Mouse (Mus musculus): ENCODE results near the gene Tmem273. TPM values are rescaled to one million over a fixed set of nuclear protein-coding genes. Genes with fewer than 3 reads are reported as not detected.

The Tmem273 gene
- polyA plus RNA-seq, 1 experiment from 2014 or later = 0.26 TPM

- 80% methylated on average over 4 of the region's 4 CpGs for WGBS
- Histone ChIP-seq H3K9me3 (no peaks in the 10 kb centered on the region), H3K27ac (no peak overlapping the region), H3K4me1 (no peaks in the 10 kb centered on the region), H3K36me3 (no peaks in the 10 kb centered on the region), H3K27me3 (no peaks in the 10 kb centered on the region), H3K4me3 (no peak overlapping the region), H3K4me2 (replicated peaks) (no peak overlapping the region), H3K9ac (no peak overlapping the region)
- ATAC-seq (ENCODE audit: insufficient number of reproducible peaks, insufficient read depth, low FRiP score, low TSS enrichment) = no peak
Observed at GRCm38 (mm10) chr14:32782866-32783265, 2.9 kb upstream of the Tmem273 start.

DNA sequence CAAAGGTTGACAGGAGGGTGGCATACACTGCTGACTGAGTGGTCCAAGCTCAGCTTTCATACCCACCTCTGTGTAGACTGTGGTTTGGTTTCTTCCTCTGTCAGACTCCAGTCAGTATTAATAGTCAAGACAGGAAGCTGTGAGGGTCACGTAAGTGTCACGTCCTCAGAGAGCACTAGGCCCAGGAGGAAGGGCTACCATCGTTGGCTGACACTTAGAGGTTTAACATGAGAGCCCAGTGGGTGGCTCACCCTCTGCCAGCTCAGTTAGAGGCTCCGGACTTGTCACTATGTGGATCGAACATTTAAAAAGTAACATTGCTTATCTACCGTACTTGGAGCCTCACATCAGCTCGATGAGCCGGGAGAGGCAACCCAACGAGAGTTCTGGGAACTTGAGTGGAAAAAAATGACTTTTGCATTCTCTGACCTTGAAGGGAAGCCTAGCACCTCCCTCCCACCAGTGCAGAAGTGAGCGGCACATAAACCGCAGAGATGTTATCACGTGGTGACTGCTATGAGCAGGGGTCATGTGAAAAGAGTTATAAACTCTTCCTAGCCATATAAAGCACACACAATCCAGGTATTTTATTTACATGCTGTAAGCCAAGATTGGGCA is 1.5 kb upstream of the Tmem273 start:
- Histone ChIP-seq H3K9ac (no peak overlapping the region), H3K4me3 (no peak overlapping the region), H3K27ac (no peak overlapping the region), H3K36me3 (no peaks in the 10 kb centered on the region), H3K27me3 (no peaks in the 10 kb centered on the region), H3K4me1 (no peaks in the 10 kb centered on the region), H3K4me2 (replicated peaks) (no peak overlapping the region), H3K9me3 (no peaks in the 10 kb centered on the region)
- 73% methylated on average over 12 of the region's 12 CpGs for WGBS
- no peak for ATAC-seq (ENCODE audit: insufficient number of reproducible peaks, insufficient read depth, low FRiP score, low TSS enrichment)

DNA sequence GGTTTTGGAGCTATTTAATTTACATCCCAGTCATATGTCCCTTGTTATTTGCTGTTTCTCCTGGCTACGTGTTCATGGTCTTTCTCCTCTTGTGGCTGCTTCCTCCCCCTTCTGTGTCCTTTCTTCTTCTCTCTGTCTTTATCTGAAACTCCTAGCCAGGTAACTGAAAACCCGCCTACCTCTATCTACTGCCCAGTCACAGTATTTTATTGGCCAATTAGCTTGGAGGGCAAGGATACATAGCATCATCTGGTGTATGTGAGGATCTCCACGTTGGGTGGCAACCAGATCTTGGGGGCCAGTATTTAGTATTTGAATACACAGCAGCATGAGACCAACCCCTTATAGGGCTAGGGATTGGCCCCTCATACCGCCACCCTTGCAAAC is 1.0 kb upstream of the Tmem273 start:
- no peak for ATAC-seq (ENCODE audit: insufficient number of reproducible peaks, insufficient read depth, low FRiP score, low TSS enrichment)
- Histone ChIP-seq H3K4me1 (no peaks in the 10 kb centered on the region), H3K9ac (no peak overlapping the region), H3K4me3 (no peak overlapping the region), H3K36me3 (no peaks in the 10 kb centered on the region), H3K27me3 (no peaks in the 10 kb centered on the region), H3K9me3 (no peaks in the 10 kb centered on the region), H3K4me2 (replicated peaks) (no peak overlapping the region), H3K27ac (no peak overlapping the region)
- 82% methylated on average over 4 of the region's 4 CpGs for WGBS

GRCm38 (mm10) chr14:32787691-32788090 is 1.9 kb downstream of the Tmem273 start:
- H3K27ac ChIP-seq = no peak overlapping the region
- H3K9me3 ChIP-seq = no peaks in the 10 kb centered on the region
- 55% methylated on average over 5 of the region's 5 CpGs for WGBS
- no peaks in the 10 kb centered on the region for H3K27me3 ChIP-seq
- H3K9ac ChIP-seq = no peak overlapping the region
- H3K4me1 ChIP-seq = no peaks in the 10 kb centered on the region
- ATAC-seq (ENCODE audit: insufficient number of reproducible peaks, insufficient read depth, low FRiP score, low TSS enrichment) = no peak
- no peak overlapping the region for H3K4me3 ChIP-seq
- no peaks in the 10 kb centered on the region for H3K36me3 ChIP-seq
- H3K4me2 ChIP-seq (replicated peaks) = no peak overlapping the region

DNA sequence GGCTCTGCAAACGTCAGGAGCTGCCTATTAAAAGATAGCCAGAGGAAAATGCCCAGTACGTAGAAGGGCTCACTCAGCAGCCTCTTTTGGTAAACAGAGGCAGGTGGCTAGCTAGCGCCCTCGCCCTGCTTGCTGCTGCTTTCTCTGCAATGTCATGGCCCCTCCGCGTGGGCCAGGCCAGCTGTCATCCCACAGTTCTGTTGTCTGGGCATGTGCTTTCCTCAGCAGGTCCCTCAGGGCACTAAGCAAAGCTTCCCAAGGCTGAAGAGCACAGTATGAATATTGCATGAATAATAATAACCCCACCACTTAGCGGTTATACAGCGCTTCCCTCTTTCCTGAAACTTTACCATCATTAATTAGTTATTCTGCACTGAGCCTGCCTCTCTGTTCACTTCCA is 10.6 kb downstream of the Tmem273 start:
- H3K9ac ChIP-seq = no peak overlapping the region
- no peak overlapping the region for H3K4me3 ChIP-seq
- H3K9me3 ChIP-seq = no peaks in the 10 kb centered on the region
- WGBS = 64% methylated on average over 8 of the region's 8 CpGs
- no peaks in the 10 kb centered on the region for H3K36me3 ChIP-seq
- H3K4me2 ChIP-seq (replicated peaks) = no peak overlapping the region
- H3K27ac ChIP-seq = no peak overlapping the region
- H3K4me1 ChIP-seq = no peaks in the 10 kb centered on the region; the same call in 1 of the 2 replicates
- H3K27me3 ChIP-seq = no peaks in the 10 kb centered on the region
- ATAC-seq (ENCODE audit: insufficient number of reproducible peaks, insufficient read depth, low FRiP score, low TSS enrichment) = no peak

- no peak overlapping the region for H3K27ac ChIP-seq
- no peak for ATAC-seq (ENCODE audit: insufficient number of reproducible peaks, insufficient read depth, low FRiP score, low TSS enrichment)
- WGBS = 87% methylated on average over 2 of the region's 2 CpGs
Observed at GRCm38 (mm10) chr14:32797803-32798202, 12.0 kb downstream of the Tmem273 start.

DNA sequence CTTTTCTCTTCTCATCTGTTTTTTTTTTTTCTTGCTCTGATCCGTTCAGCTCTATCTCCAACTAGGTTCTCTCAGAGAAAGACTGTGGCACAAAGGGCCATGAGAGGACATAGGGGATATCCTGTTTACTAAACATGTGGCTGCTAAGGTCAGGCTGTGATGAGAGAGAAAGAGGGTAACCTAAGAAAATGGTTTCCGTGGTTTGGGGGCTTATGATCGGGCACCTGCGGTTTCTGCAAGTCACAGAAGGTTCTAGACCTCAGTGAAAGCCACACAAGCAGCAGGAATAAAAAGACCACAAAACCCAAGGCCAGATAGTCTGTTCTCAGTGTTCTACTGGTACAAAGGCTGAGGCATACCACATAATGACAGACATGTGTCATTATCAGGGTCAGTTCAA is 12.6 kb downstream of the Tmem273 start:
- WGBS = 86% methylated on average over 4 of the region's 4 CpGs
- H3K4me3 ChIP-seq = no peak overlapping the region

More at GRCm38 (mm10) chr14:32797803-32798202, 12.0 kb downstream of the Tmem273 start:
- Histone ChIP-seq H3K4me2 (replicated peaks) (no peak overlapping the region), H3K4me3 (no peak overlapping the region), H3K36me3 (no peaks in the 10 kb centered on the region), H3K27me3 (no peaks in the 10 kb centered on the region), H3K4me1 (no peaks in the 10 kb centered on the region; the same call in 1 of the 2 replicates), H3K9me3 (no peaks in the 10 kb centered on the region), H3K9ac (no peak overlapping the region)

GRCm38 (mm10) chr14:32800048-32800447 is 14.3 kb downstream of the Tmem273 start:
- H3K27ac ChIP-seq = no peak overlapping the region
- H3K9ac ChIP-seq = no peak overlapping the region
- no peaks in the 10 kb centered on the region; the same call in 1 of the 2 replicates for H3K4me1 ChIP-seq
- H3K36me3 ChIP-seq = no peaks in the 10 kb centered on the region
- no peaks in the 10 kb centered on the region for H3K27me3 ChIP-seq
- H3K9me3 ChIP-seq = no peaks in the 10 kb centered on the region
- 92% methylated on average over 7 of the region's 7 CpGs for WGBS
- no peak overlapping the region for H3K4me2 ChIP-seq (replicated peaks)
- no peak for ATAC-seq (ENCODE audit: insufficient number of reproducible peaks, insufficient read depth, low FRiP score, low TSS enrichment)
- H3K4me3 ChIP-seq = no peak overlapping the region

More for the DNA sequence above, 12.6 kb downstream of the Tmem273 start:
- H3K4me2 ChIP-seq (replicated peaks) = no peak overlapping the region
- no peak overlapping the region for H3K9ac ChIP-seq
- H3K4me1 ChIP-seq = no peaks in the 10 kb centered on the region; the same call in 1 of the 2 replicates
- H3K27me3 ChIP-seq = no peaks in the 10 kb centered on the region
- H3K36me3 ChIP-seq = no peaks in the 10 kb centered on the region
- no peak for ATAC-seq (ENCODE audit: insufficient number of reproducible peaks, insufficient read depth, low FRiP score, low TSS enrichment)
- H3K9me3 ChIP-seq = no peaks in the 10 kb centered on the region
- no peak overlapping the region for H3K27ac ChIP-seq

GRCm38 (mm10) chr14:32801016-32801661 is 15.4 kb downstream of the Tmem273 start:
- Histone ChIP-seq H3K4me1 (no peaks in the 10 kb centered on the region; the same call in 1 of the 2 replicates), H3K9me3 (no peaks in the 10 kb centered on the region), H3K27me3 (no peaks in the 10 kb centered on the region), H3K27ac (no peak overlapping the region), H3K4me2 (replicated peaks) (no peak overlapping the region), H3K4me3 (no peak overlapping the region), H3K9ac (no peak overlapping the region), H3K36me3 (no peaks in the 10 kb centered on the region)
- 55% methylated on average over 11 of the region's 11 CpGs for WGBS
- ATAC-seq (ENCODE audit: insufficient number of reproducible peaks, insufficient read depth, low FRiP score, low TSS enrichment) = peak; percentile 68; the same call in 1 of the 2 replicates

- H3K9me3 ChIP-seq = no peaks in the 10 kb centered on the region
- H3K4me2 ChIP-seq (replicated peaks) = no peak overlapping the region
- no peak overlapping the region for H3K9ac ChIP-seq
- H3K4me1 ChIP-seq = no peaks in the 10 kb centered on the region; the same call in 1 of the 2 replicates
- H3K4me3 ChIP-seq = no peak overlapping the region
- no peaks in the 10 kb centered on the region for H3K36me3 ChIP-seq
- no peak overlapping the region for H3K27ac ChIP-seq
- ATAC-seq (ENCODE audit: insufficient number of reproducible peaks, insufficient read depth, low FRiP score, low TSS enrichment) = no peak
- H3K27me3 ChIP-seq = no peaks in the 10 kb centered on the region
Observed at GRCm38 (mm10) chr14:32801662-32802024, 15.9 kb downstream of the Tmem273 start.

DNA sequence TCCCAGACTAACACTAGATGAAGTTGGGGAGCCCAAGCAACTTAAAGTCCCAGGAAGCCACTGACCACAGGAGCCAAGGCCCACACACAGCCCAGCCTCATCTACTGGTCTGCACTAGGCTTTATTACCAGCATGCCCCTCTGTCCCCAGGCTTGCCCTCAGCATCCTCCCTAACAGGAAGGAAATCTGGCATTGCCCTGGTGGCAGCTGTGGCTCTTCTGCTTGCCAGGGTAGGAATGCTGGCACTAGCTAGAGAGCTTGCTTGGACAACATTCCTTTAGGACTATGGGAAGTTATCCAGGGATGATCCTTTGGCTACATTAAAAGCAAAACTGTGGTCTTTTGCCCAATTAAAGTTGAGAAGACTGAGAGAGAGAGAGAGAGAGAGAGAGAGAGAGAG is 24.3 kb downstream of the Tmem273 start:
- ATAC-seq (ENCODE audit: insufficient number of reproducible peaks, insufficient read depth, low FRiP score, low TSS enrichment) = no peak
- Histone ChIP-seq H3K4me1 (no peaks in the 10 kb centered on the region), H3K27me3 (no peaks in the 10 kb centered on the region), H3K36me3 (no peaks in the 10 kb centered on the region), H3K9ac (no peak overlapping the region), H3K4me3 (no peak overlapping the region), H3K27ac (no peak overlapping the region), H3K9me3 (no peaks in the 10 kb centered on the region), H3K4me2 (replicated peaks) (no peak overlapping the region)

DNA sequence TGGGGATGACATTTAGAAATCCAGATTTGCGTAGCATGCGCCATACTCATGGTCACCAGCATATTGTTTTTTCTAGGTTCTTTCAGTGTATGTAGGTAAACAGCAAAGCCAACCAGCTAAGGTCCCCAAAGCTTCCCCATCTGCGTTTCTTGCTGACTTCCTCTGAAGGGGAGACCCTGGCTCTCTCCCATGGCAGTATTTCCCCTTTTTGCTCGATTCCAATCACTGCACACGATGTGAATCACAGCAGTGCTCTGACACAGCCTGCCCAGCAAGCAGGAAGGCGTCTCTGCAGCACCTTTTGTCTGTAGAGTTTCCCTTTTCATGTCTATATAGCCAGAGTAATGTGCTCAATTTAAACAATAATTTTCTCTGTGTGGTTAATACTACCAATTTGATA is 26.7 kb downstream of the Tmem273 start:
- no peak overlapping the region for H3K4me2 ChIP-seq (replicated peaks)
- H3K9me3 ChIP-seq = no peaks in the 10 kb centered on the region
- H3K27ac ChIP-seq = no peak overlapping the region
- H3K4me1 ChIP-seq = no peaks in the 10 kb centered on the region
- WGBS = 74% methylated on average over 6 of the region's 6 CpGs
- H3K9ac ChIP-seq = no peak overlapping the region
- H3K27me3 ChIP-seq = no peaks in the 10 kb centered on the region
- no peak overlapping the region for H3K4me3 ChIP-seq
- ATAC-seq (ENCODE audit: insufficient number of reproducible peaks, insufficient read depth, low FRiP score, low TSS enrichment) = no peak
- H3K36me3 ChIP-seq = no peaks in the 10 kb centered on the region
